Mouse (Mus musculus): ENCODE results near the gene Slc22a22. TPM values are rescaled to one million over a fixed set of nuclear protein-coding genes. Genes with fewer than 3 reads are reported as not detected.
"Not testable (repeated sequence)": the region's sequence is repeated elsewhere in the genome, so short reads cannot be mapped to it uniquely, and the experiment has no call there.

Slc22a22 gene
- total and polyA plus RNA-seq, 2 experiments = not detected

- Histone ChIP-seq H3K4me3 (ENCODE audit: insufficient read depth, low read depth, low read length) (no peak overlapping the region), H3K36me3 (ENCODE audit: control insufficient read depth, insufficient read depth, low read length) (no peaks in the 10 kb centered on the region), H3K27me3 (ENCODE audit: control insufficient read depth, insufficient read depth, low read length) (no peaks in the 10 kb centered on the region), H3K27ac (replicated peaks; ENCODE audit: insufficient read depth, low read depth, low read length) (no peak overlapping the region), H3K4me1 (ENCODE audit: control insufficient read depth, insufficient read depth, low read length) (no peaks in the 10 kb centered on the region), H3K9ac (ENCODE audit: low read depth, low read length) (no peak overlapping the region), H3K79me2 (ENCODE audit: control insufficient read depth, insufficient read depth, low read length) (no peaks in the 10 kb centered on the region)
- TF ChIP-seq POLR2A (IDR thresholded peaks at IDR 0.05; ENCODE audit: extremely low read depth, insufficient read depth, low read length) (no peak), CTCF (IDR thresholded peaks at IDR 0.05; ENCODE audit: low read depth, low read length) (no peak)
- DNase-seq (ENCODE audit: extremely low read depth, low read depth, low spot score) = no peak
Measured at GRCm38 (mm10) chr15:57276411-57276810, 201.0 kb downstream of the Slc22a22 start.

- not testable (repeated sequence) for H3K79me2 ChIP-seq (ENCODE audit: control insufficient read depth, insufficient read depth, low read length); H3K9ac ChIP-seq (ENCODE audit: low read depth, low read length); H3K27me3 ChIP-seq (ENCODE audit: control insufficient read depth, insufficient read depth, low read length); H3K36me3 ChIP-seq (ENCODE audit: control insufficient read depth, insufficient read depth, low read length); H3K4me3 ChIP-seq (ENCODE audit: insufficient read depth, low read depth, low read length); H3K27ac ChIP-seq (replicated peaks; ENCODE audit: insufficient read depth, low read depth, low read length); H3K4me1 ChIP-seq (ENCODE audit: control insufficient read depth, insufficient read depth, low read length); DNase-seq (ENCODE audit: extremely low read depth, low read depth, low spot score)
- 73% methylated on average over 1 of the region's 1 CpGs for WGBS
Measured at GRCm38 (mm10) chr15:57240061-57240460, 237.4 kb downstream of the Slc22a22 start.

- TF ChIP-seq POLR2A (IDR thresholded peaks at IDR 0.05; ENCODE audit: extremely low read depth, insufficient read depth, low read length) (no peak), CTCF (IDR thresholded peaks at IDR 0.05; ENCODE audit: low read depth, low read length) (0 out of 2 replicates have a peak, but pooled peaks have one; percentile 25)
- H3K79me2 ChIP-seq (ENCODE audit: control insufficient read depth, insufficient read depth, low read length) = no peaks in the 10 kb centered on the region
- H3K27ac ChIP-seq (replicated peaks; ENCODE audit: insufficient read depth, low read depth, low read length) = no peak overlapping the region
- no peaks in the 10 kb centered on the region for H3K36me3 ChIP-seq (ENCODE audit: control insufficient read depth, insufficient read depth, low read length)
- H3K4me3 ChIP-seq (ENCODE audit: insufficient read depth, low read depth, low read length) = no peak overlapping the region
- peak; percentile 16 for DNase-seq (ENCODE audit: extremely low read depth, low read depth, low spot score)
- no peak overlapping the region for H3K9ac ChIP-seq (ENCODE audit: low read depth, low read length)
- no peaks in the 10 kb centered on the region for H3K4me1 ChIP-seq (ENCODE audit: control insufficient read depth, insufficient read depth, low read length)
- H3K27me3 ChIP-seq (ENCODE audit: control insufficient read depth, insufficient read depth, low read length) = no peaks in the 10 kb centered on the region
Measured at GRCm38 (mm10) chr15:57230439-57230838, 247.0 kb downstream of the Slc22a22 start.

- TF ChIP-seq POLR2A (IDR thresholded peaks at IDR 0.05; ENCODE audit: extremely low read depth, insufficient read depth, low read length) (no peak), CTCF (IDR thresholded peaks at IDR 0.05; ENCODE audit: low read depth, low read length) (no peak)
- Histone ChIP-seq H3K27ac (replicated peaks; ENCODE audit: insufficient read depth, low read depth, low read length) (no peak overlapping the region), H3K9ac (ENCODE audit: low read depth, low read length) (no peak overlapping the region), H3K36me3 (ENCODE audit: control insufficient read depth, insufficient read depth, low read length) (no peaks in the 10 kb centered on the region), H3K4me1 (ENCODE audit: control insufficient read depth, insufficient read depth, low read length) (no peaks in the 10 kb centered on the region), H3K27me3 (ENCODE audit: control insufficient read depth, insufficient read depth, low read length) (no peaks in the 10 kb centered on the region), H3K79me2 (ENCODE audit: control insufficient read depth, insufficient read depth, low read length) (no peaks in the 10 kb centered on the region), H3K4me3 (ENCODE audit: insufficient read depth, low read depth, low read length) (no peak overlapping the region)
- DNase-seq (ENCODE audit: extremely low read depth, low read depth, low spot score) = no peak
- 21% methylated on average over 3 of the region's 3 CpGs for WGBS
Measured at GRCm38 (mm10) chr15:57205315-57205714, 272.1 kb downstream of the Slc22a22 start.

GRCm38 (mm10) chr15:57204444-57204930, 272.9 kb downstream of the Slc22a22 start:
- H3K4me3 ChIP-seq (ENCODE audit: insufficient read depth, low read depth, low read length) = no peak overlapping the region
- no peaks in the 10 kb centered on the region for H3K79me2 ChIP-seq (ENCODE audit: control insufficient read depth, insufficient read depth, low read length)
- H3K9ac ChIP-seq (ENCODE audit: low read depth, low read length) = no peak overlapping the region
- no peak overlapping the region for H3K27ac ChIP-seq (replicated peaks; ENCODE audit: insufficient read depth, low read depth, low read length)
- H3K27me3 ChIP-seq (ENCODE audit: control insufficient read depth, insufficient read depth, low read length) = no peaks in the 10 kb centered on the region
- H3K36me3 ChIP-seq (ENCODE audit: control insufficient read depth, insufficient read depth, low read length) = no peaks in the 10 kb centered on the region
- H3K4me1 ChIP-seq (ENCODE audit: control insufficient read depth, insufficient read depth, low read length) = no peaks in the 10 kb centered on the region
- no peak for DNase-seq (ENCODE audit: extremely low read depth, low read depth, low spot score)
- TF ChIP-seq POLR2A (IDR thresholded peaks at IDR 0.05; ENCODE audit: extremely low read depth, insufficient read depth, low read length) (no peak), CTCF (IDR thresholded peaks at IDR 0.05; ENCODE audit: low read depth, low read length) (no peak)
